Mouse (Mus musculus) hindlimb bud, embryonic 11.5 days (tissue): Measurements from ENCODE around the gene Podn.

Experiments used
- DNase-seq: peaks from one replicate; pipeline ENCODE4 v3.0.0-alpha.2; 2012; ENCODE audit warnings: low read depth, low spot score; ENCODE audit errors: extremely low spot score

The Podn gene

DNA sequence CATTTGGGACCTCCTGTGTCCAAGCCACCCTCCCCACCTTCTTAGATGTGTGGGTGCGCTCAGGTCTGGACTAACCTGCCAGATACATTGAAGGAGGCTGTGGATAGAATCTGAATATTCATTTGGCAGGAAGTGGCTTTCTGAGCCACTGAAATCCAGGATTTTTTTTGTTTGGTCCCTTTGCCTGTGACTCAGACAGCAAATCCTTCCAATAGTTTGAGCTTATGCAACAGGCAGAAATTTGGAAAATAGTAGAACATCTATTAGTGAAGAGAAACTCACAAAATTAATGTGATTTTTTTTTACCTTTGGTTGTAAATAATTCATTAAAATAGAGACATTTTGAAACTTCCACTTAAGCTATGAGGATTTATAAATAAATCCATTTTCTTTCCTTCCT is 125.1 kb downstream of the Podn start:
- DNase-seq = no peak

DNA sequence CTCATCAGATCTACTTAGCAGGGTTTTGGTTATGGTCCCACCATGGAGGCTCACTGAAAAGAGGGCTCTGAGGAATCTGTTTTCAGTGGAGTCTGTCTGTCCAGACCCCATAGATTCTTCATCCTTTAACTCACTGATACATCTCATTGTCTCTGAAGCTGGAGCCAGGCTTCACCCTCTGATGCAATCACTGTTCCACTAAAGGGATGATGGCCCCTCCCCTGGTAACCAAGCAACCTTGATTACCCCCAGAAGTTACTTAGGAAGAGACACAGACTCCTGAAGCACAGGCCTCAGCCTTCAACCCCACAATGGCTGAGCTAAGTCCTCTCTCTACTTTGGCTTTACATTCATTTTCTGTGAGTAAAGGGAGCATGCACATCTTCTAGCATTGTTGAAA is 126.5 kb downstream of the Podn start:
- no peak for DNase-seq

DNA sequence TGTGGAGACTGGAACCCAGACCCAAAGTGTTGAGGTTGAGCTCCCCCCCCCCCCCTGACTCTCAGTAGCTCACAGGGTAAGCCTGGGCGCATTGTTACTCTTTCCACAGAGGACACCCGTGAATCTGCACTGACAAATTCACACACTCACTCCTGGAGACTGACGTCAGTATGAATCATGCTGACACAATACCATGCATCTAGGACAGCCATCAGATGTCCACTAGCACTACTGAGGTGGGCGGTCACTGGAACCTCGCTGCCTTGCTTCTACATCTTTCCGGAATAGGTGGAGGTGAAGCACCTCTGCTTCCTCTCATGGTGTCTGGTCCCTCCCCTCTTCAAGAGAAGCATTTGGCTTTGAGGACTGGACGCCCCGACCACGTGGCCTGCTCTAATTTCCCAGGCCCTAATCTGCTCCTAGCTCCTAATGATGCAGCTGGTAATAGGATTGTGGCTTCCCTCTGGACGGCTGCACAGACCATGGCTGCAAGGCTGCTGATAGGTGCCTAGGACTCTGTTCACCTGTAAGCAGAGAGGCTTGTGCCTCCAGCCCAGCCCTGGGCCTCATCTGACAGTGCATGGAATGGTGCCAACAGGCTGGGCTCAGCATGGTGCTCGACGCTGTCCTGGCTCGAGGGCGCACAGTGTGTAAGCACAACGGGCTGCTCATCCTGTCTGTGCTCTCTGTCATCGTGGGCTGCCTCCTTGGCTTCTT is 128.1 kb downstream of the Podn start, which contains the start of gene Slc1a7:
Gene Slc1a7, plus strand, starts transcription at position 367 of the 717 bp plus-strand sequence.
- no peak for DNase-seq

DNA sequence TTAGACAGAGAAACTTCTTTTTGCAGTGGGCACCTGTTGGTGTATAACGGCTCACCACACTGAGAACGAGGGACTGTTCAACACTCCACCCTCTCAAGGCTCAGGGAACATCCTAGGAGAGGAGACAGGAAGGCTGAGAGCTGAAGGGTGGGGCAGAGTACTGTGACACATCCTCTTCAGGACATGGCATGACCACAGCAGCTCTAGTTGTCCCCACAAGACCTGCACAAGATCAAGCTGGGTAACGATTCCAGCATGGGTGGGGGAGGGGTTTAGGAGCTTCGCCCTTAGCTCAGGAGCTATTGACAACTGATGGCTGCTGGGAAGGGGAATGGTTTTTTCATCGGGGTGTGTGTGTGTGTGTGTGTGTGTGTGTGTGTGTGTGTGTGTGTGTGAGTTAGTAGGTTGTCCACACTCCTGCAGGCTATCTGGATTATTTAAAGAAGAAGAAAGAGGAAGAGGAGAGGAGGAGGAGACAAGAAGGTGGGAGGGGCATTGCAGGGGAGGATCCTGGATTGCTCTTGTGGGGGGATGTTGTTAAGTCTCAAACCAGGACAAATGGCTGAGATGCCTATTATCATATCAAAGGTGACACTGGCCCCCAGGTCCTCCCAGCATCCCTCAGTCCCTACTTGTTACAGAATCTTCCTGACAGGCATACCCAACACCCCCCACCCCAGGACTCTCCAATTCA is 129.7 kb downstream of the Podn start:
- no peak for DNase-seq
